Mouse (Mus musculus): ENCODE data around the gene Nfkbie. TPM values are rescaled to one million over a fixed set of nuclear protein-coding genes. Genes with fewer than 3 reads are reported as not detected.

Nfkbie gene
- total RNA-seq, 2 experiments from 2014 or later: 1.6 to 2.0 TPM

DNA sequence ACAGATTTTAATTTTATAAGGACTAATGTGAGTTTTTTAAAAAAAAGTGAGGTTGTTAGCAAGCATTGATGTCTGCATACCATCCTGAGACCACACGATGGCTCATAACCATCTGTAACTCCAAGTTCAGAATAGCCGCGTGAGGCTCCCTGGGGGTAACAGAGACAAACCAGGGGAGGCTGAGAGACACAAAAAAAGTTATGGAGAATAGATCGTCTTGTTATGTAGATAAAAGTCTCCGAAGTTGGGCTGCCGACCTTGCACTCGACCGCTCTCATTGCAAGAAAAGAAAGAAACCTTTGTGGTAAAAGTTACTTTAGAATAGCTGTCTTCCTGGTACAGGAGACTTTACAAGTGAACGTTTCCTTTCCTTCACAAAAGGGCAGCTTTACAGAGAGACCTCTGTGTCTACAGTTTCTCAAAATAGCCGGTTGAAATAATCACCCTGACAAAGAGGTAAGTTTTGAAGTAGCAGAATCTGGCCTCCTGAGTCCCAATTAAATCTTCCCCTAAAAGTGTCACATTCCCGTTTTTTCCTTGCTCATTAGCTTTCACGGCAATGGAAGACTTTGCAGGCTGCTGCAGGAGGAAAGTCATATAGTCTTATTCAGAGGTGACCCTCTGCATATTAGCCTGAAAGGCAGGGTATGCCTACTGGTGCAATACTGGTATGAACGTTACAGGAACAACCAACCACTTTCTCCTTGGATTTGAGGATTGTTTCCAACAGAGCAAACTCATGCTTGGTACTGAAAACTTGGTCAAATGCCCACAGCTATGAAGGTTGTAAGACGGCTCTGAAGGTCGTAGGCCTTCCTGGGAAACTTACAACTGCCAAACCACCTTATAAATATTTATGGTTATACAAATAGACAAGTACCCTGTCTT lies 51.7 kb downstream of the Nfkbie start:
- DNase-seq (ENCODE audit: low spot score in 2 of 2): no peak

GRCm38 (mm10) chr17:45608396-45608795 lies 52.9 kb downstream of the Nfkbie start:
- no peak for DNase-seq (ENCODE audit: low spot score in 2 of 2)
- intact Hi-C loops (cut with DNase I): no loop called here

More for the DNA sequence above, 51.7 kb downstream of the Nfkbie start:
- intact Hi-C loops (cut with DNase I): no loop called here

GRCm38 (mm10) chr17:45610144-45610866 lies 54.8 kb downstream of the Nfkbie start:
- intact Hi-C loops (cut with DNase I): no loop called here
- no peak for DNase-seq (ENCODE audit: low spot score in 2 of 2)

DNA sequence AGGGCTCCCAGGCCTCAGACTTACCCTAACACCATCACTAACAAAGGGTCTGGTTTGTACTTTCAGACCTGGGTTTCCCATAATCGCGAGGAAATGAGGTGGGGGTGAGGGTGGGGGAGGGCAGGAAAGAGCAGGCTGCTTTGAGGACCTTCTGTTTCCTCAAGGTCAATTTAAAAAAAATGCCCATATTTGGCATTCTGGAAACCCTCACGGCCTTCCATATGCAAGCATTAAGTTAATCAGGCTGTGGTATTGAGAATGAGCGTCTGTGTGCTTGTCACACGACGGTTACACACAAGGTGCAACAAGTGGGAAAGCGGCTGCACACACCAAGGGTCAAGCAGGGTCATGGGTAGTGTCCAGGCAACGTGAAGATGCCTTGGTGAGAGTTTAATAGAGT lies 56.5 kb downstream of the Nfkbie start:
- DNase-seq (ENCODE audit: low spot score in 2 of 2): no peak
- intact Hi-C loops (cut with DNase I): no loop called here

Other genes starting within 250 kb of the Nfkbie start
- gene Cdc5l, start 122.0 kb upstream of the Nfkbie start, total RNA-seq (2021): 10 to 100 TPM; 55.5 to 58.3 TPM
- 1 to 10 TPM; 5.2 to 6.1 TPM for gene Spats1, start 80.3 kb upstream of the Nfkbie start, total RNA-seq (2021)
- 10 to 100 TPM; 23.0 to 24.6 TPM for gene Aars2, start 48.9 kb upstream of the Nfkbie start, total RNA-seq (2021)
- gene Tcte1, start 32.3 kb upstream of the Nfkbie start, total RNA-seq (2021): 1 to 10 TPM; 1.1 to 1.3 TPM
- 100 to 1,000 TPM; 118 to 128 TPM for gene Tmem151b, start 6.0 kb upstream of the Nfkbie start, total RNA-seq (2021)
- 10 to 100 TPM; 30.3 to 32.2 TPM for gene Slc35b2, start 8.2 kb downstream of the Nfkbie start, total RNA-seq (2021)
- gene Hsp90ab1, start 17.6 kb downstream of the Nfkbie start, total RNA-seq (2021): 1,000 to 10,000 TPM; 1,565 to 1,601 TPM
- 10 to 100 TPM; 16.8 to 18.8 TPM for gene Slc29a1, start 43.9 kb downstream of the Nfkbie start, total RNA-seq (2021)
- not detected for gene Mymx, start 46.4 kb downstream of the Nfkbie start, total RNA-seq (2021)
- gene Capn11, start 103.6 kb downstream of the Nfkbie start, total RNA-seq (2021): under 1 TPM; 0.18 to 0.21 TPM
- 10 to 100 TPM; 39.5 to 41.2 TPM for gene Mrpl14, start 130.6 kb downstream of the Nfkbie start, total RNA-seq (2021)
- gene Tmem63b, start 131.2 kb downstream of the Nfkbie start, total RNA-seq (2021): 100 to 1,000 TPM; 178 to 186 TPM
- gene 1600014C23Rik, start 178.1 kb downstream of the Nfkbie start, total RNA-seq (2021): under 1 TPM in 1 of 2 experiments, not detected in 1; 0.73 TPM

Measured in left cerebral cortex, postnatal 25 days (tissue).